In the genomic region with DNA sequence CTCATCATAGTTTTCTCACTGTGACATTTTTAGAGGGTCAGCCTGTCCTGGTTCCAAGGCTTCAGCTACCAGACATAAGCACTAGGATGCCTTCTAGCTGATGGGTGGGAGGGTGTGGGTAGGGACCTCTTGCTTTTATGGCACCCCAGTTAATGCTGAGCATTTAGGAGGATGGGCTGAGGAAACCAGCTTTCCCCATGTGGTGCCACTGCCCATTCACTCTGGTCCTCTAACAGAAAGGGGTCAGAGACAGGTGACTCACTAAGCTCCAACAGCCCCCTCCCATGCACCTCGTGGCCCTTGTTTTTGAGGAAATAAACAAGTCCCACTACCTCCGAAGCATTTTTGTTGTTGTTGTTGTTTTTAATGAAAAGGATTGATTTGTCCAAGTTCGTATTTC, we compare ENCODE assay signal across 14 mouse cellular contexts. TPM values are rescaled to one million over a fixed set of nuclear protein-coding genes. Genes with fewer than 3 reads are reported as not detected.
DNase-seq lines count a peak whose midpoint lies in the region; ATAC-seq and TF ChIP-seq lines count a peak whose summit lies in the region.
"Had no signal": no experiment of that assay in that cellular context is flagged by ENCODE, and none has a peak within 500 bp of the region (broad histone marks: within the 10 kb centered on the region; RNA-seq: fewer than 3 reads in every experiment).

No protein-coding gene starts in this region.

- H3K36me3 ChIP-seq in embryonic facial prominence, embryonic 13.5 days, result peaks cover 44% of the 10 kb centered on the region
- H3K36me3 ChIP-seq in forebrain, postnatal 0 days (ENCODE audit: insufficient read depth), result peaks cover 28% of the 10 kb centered on the region
- H3K36me3 ChIP-seq in midbrain, embryonic 10.5 days, result peaks cover 51% of the 10 kb centered on the region
- H3K36me3 ChIP-seq in neural tube, embryonic 12.5 days, result peaks cover 23% of the 10 kb centered on the region

- no peak overlapping the region for H3K4me3 ChIP-seq in embryonic facial prominence, embryonic 13.5 days
- peak overlapping the region; percentile 7; the same call in 1 of the 2 replicates for H3K4me3 ChIP-seq in forebrain, postnatal 0 days (ENCODE audit: low read depth, low read length)
- peak overlapping the region; percentile 94 for H3K4me3 ChIP-seq in midbrain, embryonic 10.5 days
- H3K4me3 ChIP-seq in neural tube, embryonic 12.5 days, result peak overlapping the region; percentile 69
- H3K4me3 ChIP-seq: lung, embryonic 15.5 days had no signal

- WGBS in embryonic facial prominence, embryonic 13.5 days, result 15% methylated on average over 3 of the region's 3 CpGs
- 21% methylated on average over 3 of the region's 3 CpGs for WGBS in forebrain, postnatal 0 days
- 9% methylated on average over 3 of the region's 3 CpGs for WGBS in midbrain, embryonic 10.5 days
- 6% methylated on average over 3 of the region's 3 CpGs for WGBS in neural tube, embryonic 12.5 days

- no peaks in the 10 kb centered on the region for H3K9me3 ChIP-seq in embryonic facial prominence, embryonic 13.5 days
- H3K9me3 ChIP-seq in forebrain, postnatal 0 days (ENCODE audit: low read length), result no peaks in the 10 kb centered on the region
- H3K9me3 ChIP-seq in midbrain, embryonic 10.5 days (replicated peaks), result no peaks in the 10 kb centered on the region
- no peaks in the 10 kb centered on the region for H3K9me3 ChIP-seq in neural tube, embryonic 12.5 days
- H3K9me3 ChIP-seq: heart, embryonic 10.5 days; lung, embryonic 15.5 days had no signal

- DNase-seq in forebrain, postnatal 0 days, result no peak
- no peak for DNase-seq in midbrain, embryonic 10.5 days (ENCODE audit: low spot score)
- no peak for DNase-seq in heart, adult 18-20 months
- no peak for DNase-seq in lung, postnatal 10 days
- DNase-seq in right cerebral cortex, postnatal 36 days (ENCODE audit: low spot score in 2 of 2), result no peak
- DNase-seq: cerebellum, adult 11 months; kidney, adult 11 months; thymus, adult 18-20 months had no signal

- peaks cover 68% of the 10 kb centered on the region for H3K27me3 ChIP-seq in embryonic facial prominence, embryonic 13.5 days
- H3K27me3 ChIP-seq in forebrain, postnatal 0 days (ENCODE audit: insufficient read depth, low read length), result peaks cover 30% of the 10 kb centered on the region
- H3K27me3 ChIP-seq in midbrain, embryonic 10.5 days (ENCODE audit: low read depth, poor library complexity, severe bottlenecking), result peaks cover 76% of the 10 kb centered on the region
- H3K27me3 ChIP-seq in neural tube, embryonic 12.5 days (replicated peaks), result no peaks in the 10 kb centered on the region
- H3K27me3 ChIP-seq: CH12.LX had no signal

- TF ChIP-seq CTCF in forebrain, postnatal 0 days (IDR thresholded peaks at IDR 0.05; ENCODE audit: low read depth), result no peak

- H3K9ac ChIP-seq in embryonic facial prominence, embryonic 13.5 days, result 0 out of 2 replicates have a peak overlapping the region, but pooled peaks have one; percentile 11
- no peak overlapping the region for H3K9ac ChIP-seq in forebrain, postnatal 0 days
- H3K9ac ChIP-seq in neural tube, embryonic 12.5 days, result peak overlapping the region; percentile 97
- H3K9ac ChIP-seq: lung, embryonic 15.5 days had no signal

- no peak overlapping the region for H3K27ac ChIP-seq in embryonic facial prominence, embryonic 13.5 days
- H3K27ac ChIP-seq in forebrain, postnatal 0 days (ENCODE audit: low read depth, low read length), result no peak overlapping the region
- peak overlapping the region; percentile 100 for H3K27ac ChIP-seq in midbrain, embryonic 10.5 days (replicated peaks)
- peak overlapping the region; percentile 96 for H3K27ac ChIP-seq in neural tube, embryonic 12.5 days
- H3K27ac ChIP-seq: heart, embryonic 10.5 days; lung, embryonic 15.5 days had no signal

- peaks cover 16% of the 10 kb centered on the region for H3K4me1 ChIP-seq in embryonic facial prominence, embryonic 13.5 days
- no peaks in the 10 kb centered on the region for H3K4me1 ChIP-seq in forebrain, postnatal 0 days (ENCODE audit: insufficient read depth)
- peaks cover 98% of the 10 kb centered on the region for H3K4me1 ChIP-seq in midbrain, embryonic 10.5 days
- peaks cover 78% of the 10 kb centered on the region for H3K4me1 ChIP-seq in neural tube, embryonic 12.5 days

- H3K4me2 ChIP-seq in embryonic facial prominence, embryonic 13.5 days, result no peak overlapping the region
- no peak overlapping the region for H3K4me2 ChIP-seq in forebrain, postnatal 0 days (ENCODE audit: low read depth)
- H3K4me2 ChIP-seq in neural tube, embryonic 12.5 days (replicated peaks), result peak overlapping the region; percentile 73
- H3K4me2 ChIP-seq: liver, embryonic 11.5 days; lung, embryonic 15.5 days had no signal

- no peak for ATAC-seq in embryonic facial prominence, embryonic 13.5 days (ENCODE audit: insufficient number of reproducible peaks, insufficient read depth, low FRiP score, low TSS enrichment, low read depth)
- ATAC-seq in forebrain, postnatal 0 days, result no peak
- ATAC-seq in neural tube, embryonic 12.5 days (ENCODE audit: low FRiP score, low read depth), result no peak

RNA-seq across cellular contexts. Expression of gene Cercam, which starts 24.3 kb away (rescaled TPM):
- 29.6 and 29.7 TPM in 2 replicates for polyA plus RNA-seq in embryonic facial prominence, embryonic 13.5 days (2015; fragmentation: Nextera tagmentation; extraction: Ambion mirVana)
- total RNA-seq in forebrain, postnatal 0 days (2014; rRNA removed), result 13.6 and 16.9 TPM in 2 replicates
- 10.8 and 14.1 TPM in 2 replicates for polyA plus RNA-seq in forebrain, postnatal 0 days (2015; fragmentation: Nextera tagmentation; extraction: Ambion mirVana)
- 39.1 and 42.5 TPM in 2 replicates for polyA plus RNA-seq in midbrain, embryonic 10.5 days (2016; fragmentation: Nextera tagmentation; extraction: Ambion mirVana)
- polyA plus RNA-seq in neural tube, embryonic 12.5 days (2016; fragmentation: Nextera tagmentation; extraction: Ambion mirVana), result 24.0 and 24.6 TPM in 2 replicates
- total RNA-seq in heart, adult 18-20 months (2021), result 1 to 10 TPM; 1.9 to 2.7 TPM

RNA-seq across cellular contexts. Expression of gene Urm1, which starts 24.8 kb away (rescaled TPM):
- polyA plus RNA-seq in embryonic facial prominence, embryonic 13.5 days (2015; fragmentation: Nextera tagmentation; extraction: Ambion mirVana), result 23.4 and 26.3 TPM in 2 replicates
- 58.9 and 91.9 TPM in 2 replicates for total RNA-seq in forebrain, postnatal 0 days (2014; rRNA removed)
- 27.3 and 29.4 TPM in 2 replicates for polyA plus RNA-seq in forebrain, postnatal 0 days (2015; fragmentation: Nextera tagmentation; extraction: Ambion mirVana)
- polyA plus RNA-seq in midbrain, embryonic 10.5 days (2016; fragmentation: Nextera tagmentation; extraction: Ambion mirVana), result 22.3 TPM in 2 replicates
- 17.2 and 19.2 TPM in 2 replicates for polyA plus RNA-seq in neural tube, embryonic 12.5 days (2016; fragmentation: Nextera tagmentation; extraction: Ambion mirVana)
- total RNA-seq in heart, adult 18-20 months (2021), result 10 to 100 TPM; 30.3 to 39.9 TPM

RNA-seq across cellular contexts. Expression of gene Slc27a4, which starts 42.2 kb away (rescaled TPM):
- 16.7 and 17.0 TPM in 2 replicates for polyA plus RNA-seq in embryonic facial prominence, embryonic 13.5 days (2015; fragmentation: Nextera tagmentation; extraction: Ambion mirVana)
- 74.9 and 82.9 TPM in 2 replicates for total RNA-seq in forebrain, postnatal 0 days (2014; rRNA removed)
- polyA plus RNA-seq in forebrain, postnatal 0 days (2015; fragmentation: Nextera tagmentation; extraction: Ambion mirVana), result 32.3 and 40.3 TPM in 2 replicates
- polyA plus RNA-seq in midbrain, embryonic 10.5 days (2016; fragmentation: Nextera tagmentation; extraction: Ambion mirVana), result 16.9 and 18.1 TPM in 2 replicates
- polyA plus RNA-seq in neural tube, embryonic 12.5 days (2016; fragmentation: Nextera tagmentation; extraction: Ambion mirVana), result 32.7 and 34.7 TPM in 2 replicates
- total RNA-seq in heart, adult 18-20 months (2021), result 10 to 100 TPM; 16.2 to 17.6 TPM

RNA-seq across cellular contexts. Expression of gene Odf2, which starts 44.4 kb away (rescaled TPM):
- polyA plus RNA-seq in embryonic facial prominence, embryonic 13.5 days (2015; fragmentation: Nextera tagmentation; extraction: Ambion mirVana), result 79.8 and 85.3 TPM in 2 replicates
- total RNA-seq in forebrain, postnatal 0 days (2014; rRNA removed), result 103 and 109 TPM in 2 replicates
- polyA plus RNA-seq in forebrain, postnatal 0 days (2015; fragmentation: Nextera tagmentation; extraction: Ambion mirVana), result 40.3 and 60.8 TPM in 2 replicates
- polyA plus RNA-seq in midbrain, embryonic 10.5 days (2016; fragmentation: Nextera tagmentation; extraction: Ambion mirVana), result 116 and 133 TPM in 2 replicates
- polyA plus RNA-seq in neural tube, embryonic 12.5 days (2016; fragmentation: Nextera tagmentation; extraction: Ambion mirVana), result 84.0 and 98.5 TPM in 2 replicates
- 10 to 100 TPM; 15.0 to 21.8 TPM for total RNA-seq in heart, adult 18-20 months (2021)

RNA-seq across cellular contexts. Expression of gene Trub2, which starts 56.4 kb away (rescaled TPM):
- 43.4 and 49.4 TPM in 2 replicates for polyA plus RNA-seq in embryonic facial prominence, embryonic 13.5 days (2015; fragmentation: Nextera tagmentation; extraction: Ambion mirVana)
- 52.3 and 68.7 TPM in 2 replicates for total RNA-seq in forebrain, postnatal 0 days (2014; rRNA removed)
- 22.4 and 27.3 TPM in 2 replicates for polyA plus RNA-seq in forebrain, postnatal 0 days (2015; fragmentation: Nextera tagmentation; extraction: Ambion mirVana)
- polyA plus RNA-seq in midbrain, embryonic 10.5 days (2016; fragmentation: Nextera tagmentation; extraction: Ambion mirVana), result 54.2 and 62.4 TPM in 2 replicates
- polyA plus RNA-seq in neural tube, embryonic 12.5 days (2016; fragmentation: Nextera tagmentation; extraction: Ambion mirVana), result 44.4 and 44.7 TPM in 2 replicates
- total RNA-seq in heart, adult 18-20 months (2021), result 10 to 100 TPM; 31.6 to 42.1 TPM

Comparison
In these comparisons a context has a peak if more than half of its experiments do, and no peak if none do; other contexts are left out.
1. H3K27ac ChIP-seq: peak in midbrain, embryonic 10.5 days (single experiment) and neural tube, embryonic 12.5 days (single experiment); none in embryonic facial prominence, embryonic 13.5 days (single experiment) and forebrain, postnatal 0 days (single experiment).